Mouse (Mus musculus) kidney, adult 18-20 months (tissue): ENCODE data around the gene Gcnt2.
"Not testable (repeated sequence)": the region's sequence is repeated elsewhere in the genome, so short reads cannot be mapped to it uniquely, and the experiment has no call there.

Experiments
- DNase-seq: peaks from one replicate; pipeline ENCODE4 v3.0.0; 2021

The Gcnt2 gene

DNA sequence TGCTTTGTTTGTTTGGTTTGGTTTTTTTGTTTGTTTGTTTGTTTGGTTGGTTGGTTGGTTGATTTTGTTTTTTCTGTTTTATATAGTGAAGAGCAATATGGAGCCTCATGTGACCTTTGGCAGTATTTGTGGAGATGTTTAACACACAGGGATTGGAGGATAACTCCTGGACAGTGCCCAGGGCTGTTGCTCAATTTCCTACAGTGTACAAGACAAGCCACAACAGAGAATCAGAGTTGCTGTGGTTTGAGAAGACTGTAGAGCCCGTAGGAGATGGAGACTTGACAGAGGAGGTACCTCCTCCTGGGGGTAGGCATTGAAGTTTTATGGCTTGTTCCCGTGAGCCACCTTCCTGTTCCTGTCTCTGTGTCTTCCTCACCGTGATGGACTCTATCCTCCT is 87.0 kb downstream of the Gcnt2 start:
- no peak for DNase-seq

DNA sequence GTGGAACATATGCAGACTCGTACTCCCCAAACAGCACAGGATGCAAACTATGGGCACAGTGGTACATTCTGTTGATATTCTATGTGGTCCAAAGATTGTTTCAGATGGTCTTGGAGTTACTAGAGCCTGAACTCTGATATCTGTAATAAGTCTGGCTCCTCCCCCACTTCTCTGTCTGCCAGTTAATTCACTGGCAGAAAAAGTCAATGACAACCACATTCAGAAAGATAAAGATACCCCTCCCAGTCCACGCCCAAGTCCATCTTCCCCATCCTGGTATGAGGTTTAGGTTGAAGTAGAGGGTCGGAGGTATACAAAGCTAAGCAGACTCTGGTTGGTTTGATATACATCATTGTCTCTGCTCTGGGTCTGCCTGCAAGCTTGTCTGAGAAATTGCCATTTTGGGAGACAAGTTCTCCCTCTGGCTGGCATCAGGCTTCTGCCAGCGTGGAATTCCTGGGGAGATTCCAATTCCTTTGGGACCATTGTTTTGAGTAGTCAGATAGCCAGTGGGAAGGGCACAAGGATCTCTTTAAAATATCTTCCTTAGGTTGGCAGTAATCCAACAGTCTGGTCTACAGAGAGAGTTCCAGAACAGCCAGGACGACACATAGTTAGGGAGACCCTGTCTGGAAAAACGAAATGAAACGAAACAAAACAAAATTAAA is 88.1 kb downstream of the Gcnt2 start:
- DNase-seq, result no peak

DNA sequence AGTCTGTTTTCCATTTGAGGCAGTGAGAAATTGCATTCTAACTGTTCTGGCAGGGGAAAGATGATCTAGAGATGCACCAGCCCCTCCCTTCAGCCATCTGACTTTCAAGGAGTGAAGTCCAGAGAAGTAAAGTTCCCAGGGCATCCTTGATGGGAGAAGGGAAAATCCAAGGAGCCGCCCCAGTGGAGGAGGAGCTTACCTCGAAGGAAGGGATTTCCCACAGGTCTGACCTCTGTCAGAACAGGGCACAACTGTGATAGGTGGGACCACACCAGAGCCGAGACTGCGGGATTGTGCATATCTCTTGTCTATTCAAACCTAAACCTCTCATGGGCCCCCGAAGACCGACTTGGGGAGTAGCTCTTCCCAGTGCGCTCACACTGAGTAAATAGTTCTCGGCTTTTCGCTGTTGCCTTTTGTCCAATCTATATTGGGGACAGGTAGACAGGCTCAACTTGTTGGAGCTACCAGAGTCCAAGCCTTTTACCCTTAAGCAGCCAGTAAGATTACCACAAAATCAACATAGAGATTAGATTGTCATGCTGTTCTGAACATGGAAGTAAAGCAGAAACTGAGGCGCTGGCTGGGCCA is 91.9 kb downstream of the Gcnt2 start:
- DNase-seq, result no peak

DNA sequence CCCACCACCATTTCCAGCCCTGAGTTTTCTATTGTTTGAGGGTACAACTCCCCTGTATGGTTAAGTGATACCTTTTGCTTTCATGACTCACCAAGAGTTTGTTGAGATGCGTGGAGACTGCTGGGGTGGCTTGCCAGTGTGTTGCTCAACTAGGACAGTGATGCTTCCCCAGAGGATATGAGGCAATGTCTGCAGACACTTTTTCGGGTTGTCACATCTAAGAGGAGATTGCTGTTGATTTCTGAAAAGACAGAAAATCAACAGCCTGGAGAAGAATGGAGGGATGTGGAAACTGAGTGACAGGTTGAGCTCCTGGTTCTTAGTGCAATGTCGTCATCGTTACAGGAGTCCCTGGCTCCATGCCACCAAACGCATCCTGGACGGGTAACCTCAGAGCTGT is 93.7 kb downstream of the Gcnt2 start:
- no peak for DNase-seq

DNA sequence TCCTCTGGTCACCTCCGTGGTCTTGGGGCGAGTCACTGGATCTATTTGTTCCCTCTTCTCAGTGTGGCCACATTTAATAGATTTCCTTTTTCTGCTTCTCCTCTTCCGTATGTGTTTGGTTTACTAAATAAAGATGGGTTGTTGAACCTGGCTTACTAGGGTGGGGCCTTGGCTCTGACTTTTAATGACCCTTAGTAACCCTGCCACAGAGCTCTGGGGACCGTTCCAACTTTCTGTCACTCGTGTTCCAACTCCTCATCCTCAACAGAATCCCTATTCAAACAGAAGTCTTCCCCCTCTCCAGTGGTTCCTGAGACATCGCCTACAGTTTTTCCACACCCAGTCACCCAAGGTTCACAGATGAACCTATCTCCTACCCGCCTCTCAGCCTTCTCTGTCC is 96.2 kb downstream of the Gcnt2 start:
- DNase-seq, result no peak

DNA sequence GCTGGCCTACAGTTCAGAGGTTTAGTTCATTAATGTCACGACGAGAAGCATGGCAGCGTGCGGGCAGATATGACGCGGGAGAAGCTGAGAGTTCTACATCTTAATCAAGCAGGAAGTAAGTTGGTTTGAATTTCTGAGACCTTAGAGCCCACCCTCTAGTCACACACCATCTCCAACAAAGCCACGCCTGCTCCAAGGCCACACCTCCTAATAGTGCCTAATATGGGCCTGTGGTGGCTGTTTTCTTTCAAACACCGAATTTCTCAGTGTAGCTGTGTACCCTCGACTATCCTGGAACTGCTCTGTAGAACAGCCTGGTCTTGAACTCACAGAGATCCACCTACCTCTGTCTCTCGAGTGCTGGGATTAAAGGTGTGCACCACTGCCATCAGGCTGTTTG is 108.1 kb downstream of the Gcnt2 start:
- DNase-seq, result no peak

DNA sequence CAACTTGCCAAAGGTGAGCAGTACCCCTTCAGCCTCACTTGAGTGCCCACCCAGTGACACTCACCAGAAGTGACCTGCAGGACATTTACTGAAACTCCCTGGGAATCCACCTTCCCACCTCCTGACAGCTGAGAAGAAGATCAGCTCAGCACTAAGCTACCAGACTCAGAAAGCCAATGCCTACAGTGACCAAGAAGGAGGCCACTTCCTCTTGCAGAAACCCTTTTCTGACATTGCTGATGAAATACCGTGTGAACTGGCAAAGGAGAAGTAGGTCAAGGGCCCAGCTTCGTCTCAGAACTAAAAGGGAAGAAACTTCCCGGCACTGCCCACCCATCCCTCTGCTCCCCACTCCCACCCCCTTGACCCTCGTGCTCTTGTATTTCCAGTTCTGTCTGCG is 109.0 kb downstream of the Gcnt2 start:
- no peak for DNase-seq

DNA sequence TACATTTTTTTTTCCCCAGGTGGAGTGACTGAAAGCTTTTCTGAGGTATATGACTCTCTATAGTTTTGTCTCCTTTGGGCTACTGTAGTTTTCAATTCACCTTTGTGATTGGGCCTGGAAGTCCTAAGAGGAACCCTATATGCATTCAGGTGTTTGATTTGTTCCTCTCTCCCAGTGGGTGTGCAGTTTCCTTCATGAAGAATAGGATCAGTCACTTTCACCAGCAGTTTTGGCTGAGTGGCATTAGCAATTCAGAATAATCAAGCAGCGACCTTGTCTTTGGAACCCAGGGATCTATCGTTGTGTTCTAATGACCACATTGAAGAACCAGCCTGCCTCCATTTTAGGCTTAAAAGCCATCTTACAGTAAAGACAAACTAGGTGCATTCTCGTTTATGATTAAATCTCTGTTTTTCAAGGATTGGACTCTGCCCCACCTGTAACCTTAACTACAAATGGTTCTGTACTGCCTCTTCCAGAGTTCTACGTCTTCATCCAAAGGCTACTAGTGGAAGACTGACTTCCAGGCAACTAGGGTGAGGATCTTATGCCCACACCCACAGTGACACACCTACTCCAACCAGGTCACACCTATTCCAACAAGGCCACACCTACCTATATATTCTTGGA is 110.3 kb downstream of the Gcnt2 start:
- no peak for DNase-seq

DNA sequence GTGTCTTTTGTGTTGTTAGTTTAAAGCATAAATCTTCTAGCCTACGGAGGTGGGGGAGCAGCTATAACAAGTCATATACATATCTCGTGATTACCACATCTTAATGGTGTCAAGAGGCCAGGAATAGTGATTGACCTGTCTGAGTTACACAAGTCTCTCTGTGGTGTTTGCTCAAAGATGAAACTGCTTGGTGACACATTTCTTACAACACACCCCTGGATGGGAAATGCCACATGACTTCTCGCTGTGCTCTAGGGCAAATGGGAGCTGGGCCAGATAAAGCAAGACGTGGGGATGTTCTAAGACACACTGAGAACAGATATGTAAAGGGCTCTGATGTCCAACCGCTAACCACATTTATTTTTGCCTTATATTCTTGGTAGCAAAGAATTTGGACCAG is 111.7 kb downstream of the Gcnt2 start:
- no peak for DNase-seq

DNA sequence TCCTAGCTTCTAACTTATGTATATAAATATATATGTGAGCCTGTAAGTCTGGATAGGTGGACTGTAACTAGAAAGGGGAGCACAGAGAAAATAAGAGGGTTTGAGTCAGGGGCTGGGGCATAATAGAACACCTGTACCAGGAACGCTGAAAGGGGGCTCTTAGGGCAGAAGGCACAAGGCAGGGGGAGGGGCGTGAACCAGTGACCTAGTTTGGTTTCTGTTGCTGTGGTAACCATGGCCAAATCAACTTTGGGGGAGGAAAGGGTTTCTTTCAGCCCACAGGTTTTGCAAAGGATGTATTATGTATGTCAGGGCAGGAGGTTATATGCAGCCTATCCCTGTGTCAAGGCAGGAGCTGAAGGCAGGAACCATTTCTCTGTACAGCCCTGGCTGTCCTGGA is 112.3 kb downstream of the Gcnt2 start:
- no peak for DNase-seq

DNA sequence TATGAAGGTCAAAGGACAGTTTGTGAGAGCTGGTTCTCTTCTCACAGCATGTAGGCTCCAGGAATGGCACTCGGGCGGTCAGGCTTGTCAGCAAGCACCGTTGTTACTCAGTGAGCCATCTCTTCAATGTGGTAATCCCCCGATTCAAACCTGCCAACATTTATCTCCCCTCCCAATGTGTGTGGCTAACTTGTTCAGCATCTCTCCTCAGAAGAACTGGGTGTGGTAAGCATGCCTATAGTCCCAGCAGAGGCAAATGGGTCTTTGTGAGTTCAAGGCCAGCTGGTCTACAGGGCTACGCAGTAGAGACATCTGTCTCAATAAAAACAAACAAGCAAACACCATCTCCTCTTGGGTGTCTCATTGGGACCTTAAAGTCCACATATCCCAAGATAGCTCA is 113.4 kb downstream of the Gcnt2 start:
- no peak for DNase-seq

DNA sequence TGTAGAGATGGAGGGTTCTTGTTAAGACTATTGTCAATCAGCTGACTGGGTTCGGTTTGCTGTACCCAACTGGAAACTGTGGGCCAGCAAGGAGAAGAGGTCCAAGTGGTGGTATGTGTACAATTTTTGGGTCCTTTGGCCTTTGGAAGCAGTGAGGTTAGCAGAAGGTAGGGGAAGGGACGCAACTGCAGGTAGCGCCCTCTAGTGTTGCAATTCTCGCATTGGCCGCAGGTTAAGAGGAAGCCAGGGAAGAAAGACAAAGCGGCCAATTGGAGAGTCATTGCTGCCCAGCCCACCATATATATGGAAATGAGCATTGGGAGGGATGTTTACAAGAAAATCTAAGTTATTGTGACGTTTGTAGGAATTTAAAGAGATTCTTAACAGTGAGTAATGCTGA is 118.1 kb downstream of the Gcnt2 start:
- DNase-seq, result peak; percentile 66

DNA sequence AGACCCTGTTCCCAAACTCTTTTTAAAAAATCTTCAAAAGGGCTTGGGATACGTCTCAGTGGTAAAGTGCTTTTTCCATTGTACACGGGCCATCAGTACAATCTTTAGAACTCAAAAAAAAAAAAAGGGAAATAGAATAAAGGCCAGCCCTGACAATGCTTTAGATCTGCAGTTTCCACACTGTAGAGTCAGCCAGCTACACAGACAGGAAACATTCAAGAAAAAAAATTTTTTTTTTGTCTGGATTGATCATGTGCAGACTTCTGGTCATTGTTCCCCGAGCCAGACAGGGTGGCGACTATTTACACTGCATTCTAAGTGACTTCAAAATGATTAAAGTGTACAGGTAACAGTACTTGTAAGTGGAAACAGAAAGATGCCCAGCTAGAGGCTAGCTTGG is 119.1 kb downstream of the Gcnt2 start:
- no peak for DNase-seq

DNA sequence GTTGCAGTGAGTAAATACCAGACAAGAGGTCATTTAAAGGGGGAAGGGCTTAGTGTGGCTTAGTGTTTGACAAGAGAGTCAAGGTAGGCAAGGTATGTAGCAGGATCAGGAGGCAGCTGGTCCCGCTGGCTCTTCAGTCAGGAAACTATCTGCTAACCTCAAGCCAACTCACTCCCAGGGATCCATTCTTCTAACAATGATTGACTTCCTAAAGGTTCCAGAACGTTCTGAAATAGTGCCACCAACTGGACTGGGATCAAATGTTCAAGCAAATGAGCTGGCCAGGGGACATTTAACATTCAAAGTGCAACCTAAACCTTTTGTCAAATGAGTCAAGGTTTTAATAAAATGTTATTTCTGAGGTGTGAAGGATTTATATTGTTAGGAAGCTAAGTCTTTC is 119.8 kb downstream of the Gcnt2 start:
- DNase-seq, result peak; percentile 40

DNA sequence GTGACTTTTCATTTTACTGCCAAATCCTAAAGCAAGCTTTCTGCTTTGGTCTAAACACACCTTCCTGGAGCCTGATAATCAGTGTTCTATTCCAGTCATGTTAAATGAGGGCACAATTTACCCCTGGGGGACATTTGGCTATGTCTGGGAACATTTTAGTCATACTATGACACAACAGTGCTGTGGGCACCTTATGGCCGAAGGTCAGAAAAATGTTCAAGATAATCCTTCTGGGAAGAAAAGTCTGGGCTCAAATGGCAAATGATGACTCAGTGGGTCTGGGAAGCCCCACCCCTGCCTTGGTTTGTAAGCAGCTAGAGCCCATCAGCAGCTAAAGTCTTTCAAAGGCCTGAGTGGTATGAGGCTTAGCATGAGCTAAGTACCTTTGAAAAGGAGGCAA is 123.2 kb downstream of the Gcnt2 start:
- no peak for DNase-seq

DNA sequence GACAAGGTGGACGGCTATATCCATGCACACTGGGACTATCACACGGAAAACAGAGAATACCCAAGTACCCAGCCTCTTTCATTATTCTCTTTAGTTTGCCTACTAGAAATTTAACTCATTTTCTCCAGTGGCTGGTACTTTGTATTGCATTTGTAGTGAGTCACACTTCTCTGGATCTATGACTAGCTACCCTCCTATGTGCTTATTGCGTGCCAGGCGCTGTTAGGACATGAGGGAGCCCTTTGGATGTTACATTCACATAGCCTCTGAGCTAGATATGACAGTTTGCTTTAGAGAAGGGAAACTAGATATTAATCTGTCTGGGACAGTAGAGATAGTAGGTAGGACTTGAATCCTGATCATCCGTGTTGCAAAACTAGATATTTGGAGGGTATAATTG is 126.5 kb downstream of the Gcnt2 start:
- DNase-seq, result no peak

DNA sequence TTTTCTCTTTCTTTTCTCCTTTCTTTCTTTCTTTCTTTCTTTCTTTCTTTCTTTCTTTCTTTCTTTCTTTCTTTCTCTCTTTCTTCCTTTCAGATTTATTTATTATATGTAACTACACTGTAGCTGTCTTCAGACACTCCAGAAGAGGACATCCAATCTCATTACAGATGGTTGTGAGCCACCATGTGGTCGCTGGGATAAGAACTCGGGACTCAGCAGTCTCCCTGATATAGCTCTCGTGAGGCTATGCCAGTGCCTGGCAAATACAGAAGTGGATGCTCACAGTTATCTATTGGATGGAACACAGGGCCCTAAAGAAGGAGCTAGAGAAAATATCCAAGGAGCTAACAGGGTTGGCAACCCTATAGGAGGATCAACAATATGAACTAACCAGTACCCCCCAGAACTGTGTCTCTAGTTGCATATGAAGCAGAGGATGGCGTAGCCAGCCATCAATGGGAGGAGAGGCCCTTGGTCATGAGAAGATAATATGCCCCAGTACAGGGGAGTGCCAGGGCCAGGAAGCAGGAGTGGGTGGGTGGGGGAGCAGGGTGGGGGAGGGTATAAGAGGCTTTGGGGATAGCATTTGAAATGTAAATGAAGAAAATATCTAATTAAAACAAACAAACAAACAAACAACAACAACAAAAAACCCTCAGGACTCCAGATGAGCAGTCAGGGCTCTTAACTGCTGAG is 128.2 kb downstream of the Gcnt2 start:
- DNase-seq, result not testable (repeated sequence)

DNA sequence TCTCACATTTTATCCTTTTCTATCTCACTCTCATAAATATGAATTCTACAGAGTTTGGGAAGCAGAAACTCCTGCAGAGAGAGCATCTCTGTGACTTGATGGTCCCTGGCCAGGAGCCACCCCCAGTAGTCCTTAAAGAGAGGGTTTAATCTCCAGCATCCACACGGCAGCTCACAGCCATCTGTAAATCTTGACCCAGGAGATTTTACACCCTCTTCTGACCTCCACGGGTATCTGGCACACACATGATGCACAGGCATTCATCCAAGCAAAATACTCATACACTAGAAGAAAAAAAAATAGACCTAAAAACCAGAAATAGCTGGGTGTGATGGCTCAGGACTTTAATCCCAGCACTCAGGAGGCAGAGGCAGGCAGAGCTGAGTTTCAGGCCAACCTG is 128.9 kb downstream of the Gcnt2 start:
- DNase-seq, result no peak

DNA sequence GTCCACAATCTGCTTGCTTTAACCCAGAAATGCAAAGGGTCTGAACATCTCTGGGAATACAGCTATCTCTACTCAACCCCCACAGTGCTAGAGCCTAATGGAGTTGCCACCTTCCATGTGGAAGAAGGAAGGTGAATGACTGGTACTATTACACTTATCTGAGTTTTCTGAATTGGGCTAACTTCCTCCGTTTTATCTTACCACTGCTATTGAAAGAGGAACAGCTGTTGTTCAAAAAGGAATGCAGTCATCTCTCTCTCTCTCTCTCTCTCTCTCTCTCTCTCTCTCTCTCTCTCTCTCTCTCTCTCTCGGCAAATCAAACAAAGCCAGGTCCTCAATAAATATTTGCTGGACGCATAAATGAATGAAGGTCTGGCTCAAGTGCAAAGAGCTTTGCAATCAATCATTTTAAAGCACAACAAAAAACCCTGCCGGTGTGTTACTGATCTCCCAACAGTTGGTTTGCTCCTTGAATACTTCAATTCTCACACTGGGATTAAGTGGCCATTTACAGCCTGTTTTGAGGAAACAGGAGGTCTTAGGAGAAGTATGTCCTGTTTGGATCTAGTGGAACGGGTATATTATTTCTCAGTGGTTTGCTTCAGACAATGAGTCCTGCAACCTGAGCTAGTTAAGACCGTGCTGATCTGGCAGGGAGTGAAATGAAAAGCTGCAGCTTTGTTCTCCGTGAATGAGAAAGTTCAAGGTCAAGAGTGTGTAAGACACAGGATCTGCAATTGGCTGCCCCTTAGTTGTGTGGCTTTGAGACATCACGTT is 135.1 kb downstream of the Gcnt2 start:
- DNase-seq, result no peak

DNA sequence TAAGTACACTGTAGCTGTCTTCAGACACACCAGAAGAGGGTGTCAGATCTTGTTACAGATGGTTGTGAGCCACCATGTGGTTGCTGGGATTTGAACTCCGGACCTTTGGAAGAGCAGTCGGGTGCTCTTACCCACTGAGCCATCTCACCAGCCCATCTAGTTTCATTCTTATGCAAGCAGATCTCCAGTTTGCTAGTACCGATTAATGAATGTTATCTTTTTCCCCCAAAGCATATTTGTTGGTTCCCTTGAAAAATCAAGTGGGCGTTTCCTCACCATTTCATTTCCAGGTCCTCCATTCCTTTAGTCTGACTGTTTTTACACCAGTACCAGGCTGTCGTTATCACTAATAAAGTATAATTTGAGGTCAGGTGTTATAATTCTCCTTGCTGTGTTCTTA is 139.0 kb downstream of the Gcnt2 start:
- not testable (repeated sequence) for DNase-seq

DNA sequence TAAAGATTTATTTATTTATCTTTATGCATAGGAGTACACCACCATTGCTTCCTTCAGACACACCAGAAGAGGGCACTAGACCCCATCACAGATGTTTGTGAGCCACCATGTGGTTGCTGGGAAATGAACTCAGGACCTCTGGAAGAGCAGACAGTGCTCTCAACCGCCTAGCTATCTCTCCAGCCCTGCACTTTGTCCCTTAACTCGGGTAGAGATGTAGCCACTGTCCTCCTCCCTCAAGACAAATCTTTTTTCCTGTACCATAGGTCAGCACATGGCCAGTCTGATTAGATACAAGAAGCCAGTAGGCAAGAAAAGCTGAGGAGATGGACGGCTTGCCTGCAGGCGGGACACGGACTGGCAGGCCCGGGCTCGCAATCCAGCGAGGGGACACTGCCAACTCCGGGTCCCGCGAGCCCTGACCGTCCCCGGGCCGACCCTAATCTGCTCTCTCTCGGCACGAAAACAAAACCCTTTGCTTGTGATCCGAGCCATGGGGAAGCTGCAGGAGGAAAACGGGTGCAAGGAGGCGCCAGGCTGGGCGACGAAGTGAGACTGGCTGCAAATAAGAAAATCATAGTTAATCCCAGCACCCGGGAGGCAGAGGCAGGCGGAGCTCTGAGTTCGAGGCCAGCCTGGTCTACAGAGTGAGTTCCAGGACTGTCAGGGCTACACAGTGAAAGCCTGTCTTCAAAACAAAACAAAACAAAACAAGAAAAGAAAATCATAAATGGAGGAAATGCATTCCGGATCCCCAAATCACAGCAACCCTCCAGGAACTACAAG is 140.8 kb downstream of the Gcnt2 start:
- no peak for DNase-seq

DNA sequence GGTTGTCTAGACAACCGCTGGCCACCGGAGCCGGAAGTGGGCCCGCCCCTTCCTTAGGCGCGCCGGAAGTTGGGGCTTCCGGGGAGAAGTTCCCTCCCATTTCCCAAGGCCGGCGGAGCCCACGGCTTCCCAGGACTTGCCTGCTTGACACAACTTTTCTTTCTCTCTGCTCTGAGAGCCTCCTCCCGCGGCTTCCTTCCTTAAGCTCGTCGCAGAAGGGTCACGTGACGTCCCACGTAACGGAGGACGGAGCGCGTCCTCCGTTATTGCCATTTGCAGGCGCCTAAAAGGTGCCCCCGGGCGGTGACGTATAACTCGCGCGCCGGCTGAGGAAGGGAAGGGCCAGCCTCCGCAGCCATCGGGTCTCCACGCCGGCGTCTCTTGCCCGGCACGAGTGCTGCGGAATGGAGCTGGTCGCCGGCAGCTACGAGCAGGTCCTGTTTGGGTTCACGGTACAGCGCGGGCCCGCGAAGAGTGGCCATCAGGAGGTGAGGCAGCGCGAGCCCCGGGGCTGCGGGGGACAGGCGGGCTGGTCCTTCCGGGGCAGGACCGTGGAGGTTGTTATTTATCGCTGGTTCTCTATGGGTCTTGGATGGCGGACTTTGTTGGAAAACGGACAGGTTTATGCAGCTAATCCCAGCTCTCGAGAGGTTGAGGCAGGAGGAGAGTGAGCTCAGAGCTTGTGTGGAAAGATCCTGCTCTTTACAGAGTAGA is 141.5 kb downstream of the Gcnt2 start, which contains the start of gene Pak1ip1:
Gene Pak1ip1, plus strand, starts transcription at position 98 of the 714 bp plus-strand sequence.
- peak; percentile 96 for DNase-seq
